Comparison of ENCODE assay signal across 8 mouse cellular contexts in the genomic region with DNA sequence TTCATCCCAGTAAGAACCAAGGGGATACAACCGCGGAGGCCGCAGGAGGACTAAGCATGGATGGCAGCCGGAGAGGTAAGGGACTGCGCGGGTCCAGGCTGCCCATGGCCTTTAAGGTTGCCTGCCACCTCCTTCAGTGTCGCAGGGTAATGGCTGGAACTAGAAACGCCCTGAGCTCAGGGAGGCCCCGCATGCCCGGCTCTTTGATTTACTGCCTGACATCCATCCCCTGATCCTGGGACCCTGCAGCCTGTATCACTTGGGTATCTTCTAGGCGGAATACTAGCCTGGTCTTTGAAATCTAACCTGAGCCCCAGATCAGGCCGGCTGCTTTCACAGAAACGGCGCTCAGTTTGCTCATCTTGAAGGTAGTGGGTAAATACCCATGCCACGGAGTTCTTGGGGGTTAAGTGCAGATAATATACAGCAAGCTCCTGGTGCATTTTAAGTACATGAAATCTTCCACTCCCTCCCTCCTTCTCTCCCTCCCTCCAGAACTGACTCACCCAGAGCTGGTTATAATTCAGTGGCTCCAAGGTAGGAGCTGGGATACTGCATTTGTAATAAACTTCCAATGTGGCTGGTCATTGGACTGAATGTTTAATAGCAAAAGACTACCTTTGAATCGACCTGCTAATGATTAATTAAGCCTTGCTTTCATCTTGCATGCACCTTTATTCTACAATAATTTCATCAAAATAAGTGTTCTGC. TPM values are rescaled to one million over a fixed set of nuclear protein-coding genes. Genes with fewer than 3 reads are reported as not detected.
DNase-seq lines count a peak whose midpoint lies in the region; ATAC-seq and TF ChIP-seq lines count a peak whose summit lies in the region.

No protein-coding gene starts in this region.

- H3K4me3 ChIP-seq in heart, embryonic 15.5 days, result peak overlapping the region; percentile 69
- H3K4me3 ChIP-seq in MEL (ENCODE audit: control insufficient read depth in 1 of 2, insufficient read depth in 1 of 2, low read depth in 2 of 2, low read length in 2 of 2), result peak overlapping the region; percentile 72 to 100
- peak overlapping the region; percentile 68 for H3K4me3 ChIP-seq in forebrain, embryonic 12.5 days (replicated peaks)
- H3K4me3 ChIP-seq in limb, embryonic 15.5 days, result peak overlapping the region; percentile 76
- peak overlapping the region; percentile 76 for H3K4me3 ChIP-seq in stomach, embryonic 14.5 days (ENCODE audit: low read depth, low read length)

- peaks cover 9% of the 10 kb centered on the region for H3K4me1 ChIP-seq in heart, embryonic 15.5 days (replicated peaks)
- H3K4me1 ChIP-seq in MEL (ENCODE audit: control insufficient read depth in 1 of 2, insufficient read depth in 2 of 2, low read length in 2 of 2), result no peaks in the 10 kb centered on the region; a peak in 1 of 4 replicates
- H3K4me1 ChIP-seq in forebrain, embryonic 12.5 days, result peaks cover 13% of the 10 kb centered on the region
- no peaks in the 10 kb centered on the region for H3K4me1 ChIP-seq in limb, embryonic 15.5 days
- H3K4me1 ChIP-seq in stomach, embryonic 14.5 days (ENCODE audit: control insufficient read depth, insufficient read depth, low read length), result peaks cover 5% of the 10 kb centered on the region; the same call in 1 of the 2 replicates

- H3K4me2 ChIP-seq in heart, embryonic 15.5 days, result peak overlapping the region; percentile 76
- peak overlapping the region; percentile 69 for H3K4me2 ChIP-seq in forebrain, embryonic 12.5 days
- peak overlapping the region; percentile 73 for H3K4me2 ChIP-seq in limb, embryonic 15.5 days
- peak overlapping the region; percentile 74 for H3K4me2 ChIP-seq in stomach, embryonic 14.5 days (replicated peaks; ENCODE audit: low read depth, low read length)

- 2% methylated on average over 16 of the region's 16 CpGs for WGBS in heart, embryonic 15.5 days
- 1% methylated on average over 16 of the region's 16 CpGs for WGBS in forebrain, embryonic 12.5 days
- WGBS in limb, embryonic 15.5 days, result 3% methylated on average over 16 of the region's 16 CpGs
- WGBS in stomach, embryonic 14.5 days, result 2% methylated on average over 16 of the region's 16 CpGs

- DNase-seq in heart, postnatal 4 days, result no peak
- no peak for DNase-seq in MEL (ENCODE audit: low read depth, low spot score)
- no peak for DNase-seq in thymus, adult 18-20 months
- DNase-seq in layer of hippocampus, postnatal 25 days (ENCODE audit: extremely low spot score in 1 of 2, low spot score in 1 of 2), result no peak

- H3K36me3 ChIP-seq in heart, embryonic 15.5 days, result peaks cover 3% of the 10 kb centered on the region; the same call in 1 of the 2 replicates
- peaks cover 0 to 4% of the 10 kb centered on the region in 2 experiments; a peak in 2 of 4 replicates for H3K36me3 ChIP-seq in MEL (ENCODE audit: control insufficient read depth in 1 of 2, insufficient read depth in 2 of 2, low read length in 2 of 2)
- H3K36me3 ChIP-seq in forebrain, embryonic 12.5 days (replicated peaks), result peaks cover 7% of the 10 kb centered on the region; the same call in 1 of the 2 replicates
- peaks cover 2% of the 10 kb centered on the region; the same call in 1 of the 2 replicates for H3K36me3 ChIP-seq in limb, embryonic 15.5 days
- peaks cover 3% of the 10 kb centered on the region; the same call in 1 of the 2 replicates for H3K36me3 ChIP-seq in stomach, embryonic 14.5 days (ENCODE audit: control insufficient read depth, insufficient read depth, low read length)

- no peaks in the 10 kb centered on the region for H3K27me3 ChIP-seq in heart, embryonic 15.5 days
- no peaks in the 10 kb centered on the region for H3K27me3 ChIP-seq in MEL (ENCODE audit: control insufficient read depth in 1 of 2, insufficient read depth in 2 of 2, low read length in 2 of 2)
- H3K27me3 ChIP-seq in forebrain, embryonic 12.5 days, result no peaks in the 10 kb centered on the region
- H3K27me3 ChIP-seq in limb, embryonic 15.5 days, result no peaks in the 10 kb centered on the region
- H3K27me3 ChIP-seq in stomach, embryonic 14.5 days (ENCODE audit: control insufficient read depth, insufficient read depth, low read length), result no peaks in the 10 kb centered on the region

- no peak for TF ChIP-seq CTCF in MEL (IDR thresholded peaks at IDR 0.05 in 2 of 3, conservative IDR thresholded peaks at IDR 0.05 in 1 of 3; ENCODE audit: control insufficient read depth in 1 of 3, insufficient read depth in 1 of 3, low read depth in 2 of 3, low read length in 3 of 3, poor library complexity in 1 of 3, severe bottlenecking in 1 of 3)

- peak overlapping the region; percentile 66 for H3K9ac ChIP-seq in heart, embryonic 15.5 days
- H3K9ac ChIP-seq in MEL (ENCODE audit: control insufficient read depth, low read depth, low read length, poor library complexity, severe bottlenecking), result peak overlapping the region; percentile 56
- peak overlapping the region; percentile 65 for H3K9ac ChIP-seq in forebrain, embryonic 12.5 days
- H3K9ac ChIP-seq in limb, embryonic 15.5 days, result peak overlapping the region; percentile 61
- H3K9ac ChIP-seq in stomach, embryonic 14.5 days (replicated peaks; ENCODE audit: low read depth, low read length), result peak overlapping the region; percentile 48

- H3K27ac ChIP-seq in heart, embryonic 15.5 days, result peak overlapping the region; percentile 24; the same call in 1 of the 2 replicates
- H3K27ac ChIP-seq in MEL (ENCODE audit: control insufficient read depth, low read depth, low read length), result no peak overlapping the region
- H3K27ac ChIP-seq in forebrain, embryonic 12.5 days, result peak overlapping the region; percentile 39
- H3K27ac ChIP-seq in limb, embryonic 15.5 days, result no peak overlapping the region
- H3K27ac ChIP-seq in stomach, embryonic 14.5 days (ENCODE audit: low read length), result no peak overlapping the region

- no peaks in the 10 kb centered on the region for H3K9me3 ChIP-seq in heart, embryonic 15.5 days (replicated peaks)
- no peaks in the 10 kb centered on the region for H3K9me3 ChIP-seq in MEL (replicated peaks; ENCODE audit: insufficient read depth, low read length)
- peaks cover 8% of the 10 kb centered on the region; the same call in 1 of the 2 replicates for H3K9me3 ChIP-seq in forebrain, embryonic 12.5 days
- no peaks in the 10 kb centered on the region for H3K9me3 ChIP-seq in limb, embryonic 15.5 days
- H3K9me3 ChIP-seq in stomach, embryonic 14.5 days (ENCODE audit: control insufficient read depth, low read depth, low read length), result no peaks in the 10 kb centered on the region

- no peak for TF ChIP-seq POLR2A in MEL (IDR thresholded peaks at IDR 0.05; ENCODE audit: control insufficient read depth in 1 of 2, insufficient read depth in 1 of 2, low read depth in 1 of 2, low read length in 2 of 2, poor library complexity in 1 of 2)

- TF ChIP-seq RAD21 in MEL (IDR thresholded peaks at IDR 0.05; ENCODE audit: low read depth, low read length), result no peak

- peaks cover 1% of the 10 kb centered on the region; the same call in 1 of the 2 replicates for H3K79me2 ChIP-seq in MEL (ENCODE audit: control insufficient read depth, insufficient read depth, low read length, poor library complexity)

- peak; percentile 72; the same call in 1 of the 2 replicates for ATAC-seq in heart, embryonic 15.5 days (replicated peaks; ENCODE audit: insufficient number of reproducible peaks, insufficient read depth, low FRiP score, low read depth)
- peak; percentile 85 for ATAC-seq in forebrain, embryonic 12.5 days (ENCODE audit: low FRiP score)
- peak; percentile 78 for ATAC-seq in limb, embryonic 15.5 days (ENCODE audit: insufficient number of reproducible peaks, low FRiP score, low TSS enrichment, low read depth)
- peak; percentile 87 for ATAC-seq in stomach, embryonic 14.5 days (ENCODE audit: insufficient number of reproducible peaks, insufficient read depth, low FRiP score, low read depth)

- no peak for TF ChIP-seq EP300 in MEL (IDR thresholded peaks at IDR 0.05; ENCODE audit: low read depth in 1 of 2, low read length in 2 of 2)

TF ChIP-seq in MEL, 35 proteins besides CTCF, POLR2A, EP300 and RAD21:
- TF ChIP-seq HCFC1 (IDR thresholded peaks at IDR 0.05; ENCODE audit: low read depth, low read length) (no peak), MXI1 (IDR thresholded peaks at IDR 0.05; ENCODE audit: low read depth, low read length) (peak; percentile 2; the same call in 1 of the 2 replicates)

RNA-seq across cellular contexts. Expression of a gene that starts 0.5 kb away (rescaled TPM):
- 10.6 and 10.9 TPM in 2 replicates for polyA plus RNA-seq in heart, embryonic 15.5 days (2015; fragmentation: Nextera tagmentation; extraction: Ambion mirVana)
- total RNA-seq in heart, postnatal 4 days (2021), result 10 to 100 TPM in 1 of 2 experiments, 1 to 10 TPM in 1; 9.8 to 10.6 TPM
- total RNA-seq in MEL (2012; rRNA removed), result 3.9 and 4.0 TPM in 2 replicates
- 1 to 10 TPM in 1 of 2 experiments, not detected in 1; 5.5 TPM for polyA plus RNA-seq in MEL (2012; ENCODE audit: insufficient read depth in 1 of 2, insufficient read length in 2 of 2, low read depth in 1 of 2, low replicate concordance in 2 of 2, missing spikeins in 1 of 2)
- 24.8 and 25.8 TPM in 2 replicates for polyA plus RNA-seq in forebrain, embryonic 12.5 days (2016; fragmentation: Nextera tagmentation; extraction: Ambion mirVana)
- polyA plus RNA-seq in limb, embryonic 15.5 days (2015; fragmentation: Nextera tagmentation; extraction: Ambion mirVana), result 11.6 and 11.8 TPM in 2 replicates
- 17.0 and 19.8 TPM in 2 replicates for polyA plus RNA-seq in stomach, embryonic 14.5 days (2014; fragmentation: Nextera tagmentation; extraction: Ambion mirVana)
- total RNA-seq in layer of hippocampus, postnatal 25 days (2021), result 10 to 100 TPM; 24.6 to 30.2 TPM

RNA-seq across cellular contexts. Expression of a gene that starts 50.3 kb away (rescaled TPM):
- 0.16 and 0.82 TPM in 2 replicates for polyA plus RNA-seq in heart, embryonic 15.5 days (2015; fragmentation: Nextera tagmentation; extraction: Ambion mirVana)
- total RNA-seq in heart, postnatal 4 days (2021), result not detected
- not detected in 2 replicates for total RNA-seq in MEL (2012; rRNA removed)
- not detected for polyA plus RNA-seq in MEL (2012; ENCODE audit: insufficient read depth in 1 of 2, insufficient read length in 2 of 2, low read depth in 1 of 2, low replicate concordance in 2 of 2, missing spikeins in 1 of 2)
- 47.6 and 53.8 TPM in 2 replicates for polyA plus RNA-seq in forebrain, embryonic 12.5 days (2016; fragmentation: Nextera tagmentation; extraction: Ambion mirVana)
- 0.22 and 0.24 TPM in 2 replicates for polyA plus RNA-seq in limb, embryonic 15.5 days (2015; fragmentation: Nextera tagmentation; extraction: Ambion mirVana)
- 1.5 and 1.7 TPM in 2 replicates for polyA plus RNA-seq in stomach, embryonic 14.5 days (2014; fragmentation: Nextera tagmentation; extraction: Ambion mirVana)
- 10 to 100 TPM; 15.2 to 18.3 TPM for total RNA-seq in layer of hippocampus, postnatal 25 days (2021)

Comparison
In these comparisons a context has a peak if more than half of its experiments do, and no peak if none do; other contexts are left out.
1. H3K27ac ChIP-seq: peak in heart, embryonic 15.5 days (single experiment) and forebrain, embryonic 12.5 days (single experiment); none in MEL (single experiment), limb, embryonic 15.5 days (single experiment) and stomach, embryonic 14.5 days (single experiment).
2. RNA of a gene that starts 50.3 kb away (polyA plus RNA-seq): 47.6 to 53.8 TPM in forebrain, embryonic 12.5 days; 1.5 to 1.7 TPM in stomach, embryonic 14.5 days, 0.22 to 0.24 TPM in limb, embryonic 15.5 days, 0.16 to 0.82 TPM in heart, embryonic 15.5 days and not detected in MEL; every median in the first group is over 10 times any median in the second.
3. Peak in every context shown above with its lines, with median percentiles within 50 percentile points of each other: ATAC-seq, H3K4me2 ChIP-seq, H3K4me3 ChIP-seq and H3K9ac ChIP-seq.